Mouse (Mus musculus) B cell, adult 62 days (primary cell): Measurements from ENCODE around the gene Acnat1. TPM values are rescaled to one million over a fixed set of nuclear protein-coding genes. Genes with fewer than 3 reads are reported as not detected.

Experiments
- total RNA-seq: library from RNA; stranded (reverse); gene quantifications from 4 replicates; pipeline ENCODE4 v1.2.4, GENCODE M21; 2023

Acnat1 gene
- total RNA-seq, result not detected in 4 replicates

DNA sequence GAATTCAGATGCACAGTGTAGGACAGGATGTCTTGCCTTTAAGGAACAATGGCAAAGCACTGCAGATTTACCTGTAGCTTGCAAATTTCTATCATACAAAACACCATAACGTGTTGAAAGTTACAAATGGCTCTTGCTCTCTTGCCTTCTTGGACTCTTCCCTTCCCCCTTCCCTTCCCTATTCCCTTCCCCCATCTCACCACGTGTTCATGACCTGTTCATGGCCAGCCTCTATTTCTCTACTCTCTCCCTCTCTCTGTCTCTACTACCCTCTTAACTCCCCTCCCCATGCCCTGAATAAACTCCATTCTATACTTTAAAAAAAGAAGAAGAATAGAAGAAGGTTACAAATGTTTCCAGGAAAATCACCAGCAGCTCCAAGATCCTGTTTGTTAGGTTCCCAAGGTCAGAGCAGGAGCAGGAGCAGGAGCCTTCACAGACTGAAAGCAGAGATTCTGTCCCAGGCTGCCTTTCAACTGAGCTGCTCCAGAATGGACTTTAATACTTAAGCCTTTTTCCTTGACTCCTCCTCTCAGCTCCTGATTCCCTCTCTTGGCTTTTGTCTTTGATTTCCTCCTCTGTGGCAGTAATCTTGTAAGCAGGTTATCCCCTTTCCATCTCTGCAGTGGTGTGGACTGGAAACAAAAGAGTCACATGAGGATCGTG lies at the start of gene Acnat1:
TSS of gene Acnat1 (minus strand) at position 478 of the 666 bp plus-strand sequence.

GRCm38 (mm10) chr4:49520572-49521340 lies 47.0 kb upstream of the Acnat1 start, which contains the start of the genes Mrpl50 and Zfp189:
Gene Mrpl50, minus strand, starts transcription at chr4:49521093.
Gene Zfp189, plus strand, starts transcription at chr4:49521176.

GRCm38 (mm10) chr4:49506386-49506785 lies 32.7 kb upstream of the Acnat1 start, which contains the start of gene Baat:
Gene Baat, minus strand, starts transcription at chr4:49506557.

GRCm38 (mm10) chr4:49407957-49408356 lies 65.8 kb downstream of the Acnat1 start, which contains the start of gene Acnat2:
Gene Acnat2, minus strand, starts transcription at chr4:49408151.

Other genes with a start within 250 kb of the Acnat1 start
- gene Acnat2, start 65.8 kb downstream of the Acnat1 start, total RNA-seq, result not detected in 4 replicates
- gene Baat, start 32.6 kb upstream of the Acnat1 start, total RNA-seq, result not detected in 4 replicates
- 10.0 to 12.4 TPM (median 10.4 TPM) in 4 replicates for gene Mrpl50, start 47.2 kb upstream of the Acnat1 start, total RNA-seq
- 3.0 to 4.8 TPM (median 4.2 TPM) in 4 replicates for gene Zfp189, start 47.3 kb upstream of the Acnat1 start, total RNA-seq
- gene Aldob, start 75.6 kb upstream of the Acnat1 start, total RNA-seq, result not detected in 4 replicates
- gene Tmem246, start 124.0 kb upstream of the Acnat1 start, total RNA-seq, result not detected in 4 replicates
- 129 to 159 TPM (median 144 TPM) in 4 replicates for gene Rnf20, start 158.1 kb upstream of the Acnat1 start, total RNA-seq
- gene Ppp3r2, start 208.1 kb upstream of the Acnat1 start, total RNA-seq, result not detected in 4 replicates